Comparison of ENCODE assay signal across 8 mouse cellular contexts in the genomic region with DNA sequence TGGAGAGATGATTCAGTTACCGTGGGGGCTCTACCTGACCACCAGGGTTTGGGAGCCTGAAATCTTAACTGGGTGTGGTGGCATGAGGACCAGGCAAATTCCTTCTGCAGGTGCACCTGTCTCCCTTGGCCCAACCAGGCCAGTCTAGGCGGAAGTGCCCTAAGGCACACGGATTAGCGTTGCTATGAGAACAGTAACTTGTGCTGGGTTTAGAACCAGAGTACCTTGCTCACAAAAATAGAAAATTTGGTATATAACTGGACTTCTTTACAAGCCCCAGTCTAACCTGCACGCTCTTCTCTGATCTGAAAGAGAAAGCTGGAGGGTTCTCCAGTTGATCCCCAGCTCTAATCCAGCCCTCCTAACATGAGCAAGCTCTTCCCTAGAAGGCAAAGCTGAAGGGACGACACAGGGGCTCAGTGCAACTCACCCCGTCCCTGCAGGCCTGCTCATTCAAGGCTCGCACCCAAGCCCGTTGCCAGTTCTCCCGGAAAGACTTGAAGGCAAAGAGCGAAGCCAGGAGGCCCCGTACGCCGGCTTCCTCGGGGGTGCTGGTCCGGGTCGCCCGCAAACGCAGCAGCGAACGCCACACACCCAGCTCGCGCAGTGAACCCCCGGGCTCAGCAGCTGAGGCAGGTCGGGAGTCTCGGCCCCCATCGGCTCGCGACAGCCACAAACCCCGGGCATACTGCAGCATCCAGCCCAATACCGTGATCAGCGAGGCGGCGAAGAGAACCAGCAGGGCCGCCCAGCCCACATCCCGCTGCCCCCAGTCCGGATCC. TPM values are rescaled to one million over a fixed set of nuclear protein-coding genes. Genes with fewer than 3 reads are reported as not detected.
DNase-seq lines count a peak whose midpoint lies in the region; ATAC-seq and TF ChIP-seq lines count a peak whose summit lies in the region.

No protein-coding gene starts in this region.

- H3K4me3 ChIP-seq in gastrocnemius, adult 2 months, result peak overlapping the region; percentile 100
- H3K4me3 ChIP-seq in testis, adult 2 months (ENCODE audit: control insufficient read depth, low read depth, low read length), result peak overlapping the region; percentile 86
- H3K4me3 ChIP-seq in intestine, embryonic 15.5 days (replicated peaks), result peak overlapping the region; percentile 97
- H3K4me3 ChIP-seq in midbrain, embryonic 10.5 days, result peak overlapping the region; percentile 84

- H3K4me2 ChIP-seq in intestine, embryonic 15.5 days (replicated peaks), result peak overlapping the region; percentile 86

- TF ChIP-seq POLR2A in testis, adult 2 months (IDR thresholded peaks at IDR 0.05; ENCODE audit: control insufficient read depth, low read depth, low read length), result no peak

- H3K9ac ChIP-seq in intestine, embryonic 15.5 days, result peak overlapping the region; percentile 83

- H3K36me3 ChIP-seq in testis, adult 2 months (ENCODE audit: control insufficient read depth, insufficient read depth, low read length), result no peaks in the 10 kb centered on the region; the same call in 1 of the 2 replicates
- peaks cover 12% of the 10 kb centered on the region for H3K36me3 ChIP-seq in intestine, embryonic 15.5 days
- peaks cover 34% of the 10 kb centered on the region for H3K36me3 ChIP-seq in midbrain, embryonic 10.5 days

- peak overlapping the region; percentile 93 for H3K27ac ChIP-seq in gastrocnemius, adult 2 months
- H3K27ac ChIP-seq in testis, adult 2 months (ENCODE audit: control insufficient read depth, insufficient read depth, low read depth, low read length), result no peak overlapping the region
- H3K27ac ChIP-seq in intestine, embryonic 15.5 days, result peak overlapping the region; percentile 55
- peak overlapping the region; percentile 83 for H3K27ac ChIP-seq in midbrain, embryonic 10.5 days (replicated peaks)

- H3K27me3 ChIP-seq in testis, adult 2 months (ENCODE audit: control insufficient read depth, insufficient read depth, low read length), result no peaks in the 10 kb centered on the region
- no peaks in the 10 kb centered on the region for H3K27me3 ChIP-seq in intestine, embryonic 15.5 days (replicated peaks)
- H3K27me3 ChIP-seq in midbrain, embryonic 10.5 days (ENCODE audit: low read depth, poor library complexity, severe bottlenecking), result peaks cover 10% of the 10 kb centered on the region; the same call in 1 of the 2 replicates

- 3% methylated on average over 37 of the region's 37 CpGs for WGBS in intestine, embryonic 15.5 days
- 2% methylated on average over 37 of the region's 37 CpGs for WGBS in midbrain, embryonic 10.5 days

- TF ChIP-seq CTCF in gastrocnemius, adult 2 months (IDR thresholded peaks at IDR 0.05), result no peak
- no peak for TF ChIP-seq CTCF in testis, adult 2 months (IDR thresholded peaks at IDR 0.05; ENCODE audit: control insufficient read depth, insufficient read depth, insufficient replicate concordance, low read depth, low read length)

- intact Hi-C loops in gastrocnemius, adult 2 months (cut with DNase I), result no loop called here

- H3K4me1 ChIP-seq in testis, adult 2 months (ENCODE audit: control insufficient read depth, insufficient read depth, low read length), result peaks cover 23% of the 10 kb centered on the region
- H3K4me1 ChIP-seq in intestine, embryonic 15.5 days (replicated peaks), result peaks cover 25% of the 10 kb centered on the region
- peaks cover 39% of the 10 kb centered on the region for H3K4me1 ChIP-seq in midbrain, embryonic 10.5 days

- peak; percentile 28 for ATAC-seq in erythroblast, adult 5-6 weeks (replicated peaks; ENCODE audit: low FRiP score, poor library complexity, severe bottlenecking)
- peak; percentile 1; the same call in 1 of the 2 replicates for ATAC-seq in intestine, embryonic 15.5 days

- no peaks in the 10 kb centered on the region for H3K9me3 ChIP-seq in intestine, embryonic 15.5 days
- H3K9me3 ChIP-seq in midbrain, embryonic 10.5 days (replicated peaks), result no peaks in the 10 kb centered on the region

- DNase-seq in gastrocnemius, adult 2 months, result peak; percentile 56
- DNase-seq in gastrocnemius, adult 18-20 months (ENCODE audit: low spot score), result no peak
- no peak for DNase-seq in testis, postnatal 14 days (ENCODE audit: low spot score)
- peak; percentile 60 for DNase-seq in midbrain, embryonic 10.5 days (ENCODE audit: low spot score)
- peak; percentile 58 for DNase-seq in thymus, postnatal 25 days

RNA-seq across cellular contexts. Expression of gene C2cd2l, which starts 0.8 kb away (rescaled TPM):
- total RNA-seq in gastrocnemius, adult 2 months (2021), result 10 to 100 TPM; 14.9 to 17.8 TPM
- 10 to 100 TPM; 14.1 to 14.8 TPM for total RNA-seq in gastrocnemius, adult 18-20 months (2021)
- 16.4 and 20.7 TPM in 2 replicates for polyA plus RNA-seq in testis, adult 2 months (2012; rRNA removed)
- total RNA-seq in erythroblast, adult 5-6 weeks (2015; ENCODE audit: low replicate concordance), result 13.4 and 16.3 TPM in 2 replicates
- total RNA-seq in erythroblast, adult 5-6 weeks (2017; ENCODE audit: low replicate concordance), result 14.1 and 17.0 TPM in 2 replicates
- polyA plus RNA-seq in intestine, embryonic 15.5 days (2015; fragmentation: Nextera tagmentation; extraction: Ambion mirVana), result 6.8 and 10.6 TPM in 2 replicates
- 8.6 and 10.8 TPM in 2 replicates for polyA plus RNA-seq in midbrain, embryonic 10.5 days (2016; fragmentation: Nextera tagmentation; extraction: Ambion mirVana)

RNA-seq across cellular contexts. Expression of gene Dpagt1, which starts 6.5 kb away (rescaled TPM):
- total RNA-seq in gastrocnemius, adult 2 months (2021), result 10 to 100 TPM; 12.3 to 14.1 TPM
- total RNA-seq in gastrocnemius, adult 18-20 months (2021), result 10 to 100 TPM; 13.2 to 13.4 TPM
- polyA plus RNA-seq in testis, adult 2 months (2012; rRNA removed), result 6.5 and 6.7 TPM in 2 replicates
- total RNA-seq in erythroblast, adult 5-6 weeks (2015; ENCODE audit: low replicate concordance), result 9.2 and 17.1 TPM in 2 replicates
- total RNA-seq in erythroblast, adult 5-6 weeks (2017; ENCODE audit: low replicate concordance), result 4.9 and 5.7 TPM in 2 replicates
- polyA plus RNA-seq in intestine, embryonic 15.5 days (2015; fragmentation: Nextera tagmentation; extraction: Ambion mirVana), result 38.2 and 38.6 TPM in 2 replicates
- 45.6 and 47.5 TPM in 2 replicates for polyA plus RNA-seq in midbrain, embryonic 10.5 days (2016; fragmentation: Nextera tagmentation; extraction: Ambion mirVana)

RNA-seq across cellular contexts. Expression of gene Hinfp, which starts 13.8 kb away (rescaled TPM):
- total RNA-seq in gastrocnemius, adult 2 months (2021), result 1 to 10 TPM; 6.3 to 6.8 TPM
- total RNA-seq in gastrocnemius, adult 18-20 months (2021), result 1 to 10 TPM; 5.2 TPM
- polyA plus RNA-seq in testis, adult 2 months (2012; rRNA removed), result 13.1 and 16.0 TPM in 2 replicates
- 2.5 and 4.6 TPM in 2 replicates for total RNA-seq in erythroblast, adult 5-6 weeks (2015; ENCODE audit: low replicate concordance)
- 8.4 and 14.6 TPM in 2 replicates for total RNA-seq in erythroblast, adult 5-6 weeks (2017; ENCODE audit: low replicate concordance)
- 19.9 and 21.2 TPM in 2 replicates for polyA plus RNA-seq in intestine, embryonic 15.5 days (2015; fragmentation: Nextera tagmentation; extraction: Ambion mirVana)
- polyA plus RNA-seq in midbrain, embryonic 10.5 days (2016; fragmentation: Nextera tagmentation; extraction: Ambion mirVana), result 29.4 and 35.8 TPM in 2 replicates

RNA-seq across cellular contexts. Expression of gene H2afx, which starts 15.2 kb away (rescaled TPM):
- total RNA-seq in gastrocnemius, adult 2 months (2021), result 1 to 10 TPM; 8.4 to 8.7 TPM
- total RNA-seq in gastrocnemius, adult 18-20 months (2021), result 10 to 100 TPM in 1 of 2 experiments, 1 to 10 TPM in 1; 7.8 to 10.4 TPM
- polyA plus RNA-seq in testis, adult 2 months (2012; rRNA removed), result 107 TPM in 2 replicates
- total RNA-seq in erythroblast, adult 5-6 weeks (2015; ENCODE audit: low replicate concordance), result 45.2 and 69.0 TPM in 2 replicates
- total RNA-seq in erythroblast, adult 5-6 weeks (2017; ENCODE audit: low replicate concordance), result 159 and 219 TPM in 2 replicates
- polyA plus RNA-seq in intestine, embryonic 15.5 days (2015; fragmentation: Nextera tagmentation; extraction: Ambion mirVana), result 280 and 298 TPM in 2 replicates
- 531 and 532 TPM in 2 replicates for polyA plus RNA-seq in midbrain, embryonic 10.5 days (2016; fragmentation: Nextera tagmentation; extraction: Ambion mirVana)

RNA-seq across cellular contexts. Expression of gene Hmbs, which starts 24.7 kb away (rescaled TPM):
- total RNA-seq in gastrocnemius, adult 2 months (2021), result 10 to 100 TPM; 21.9 to 29.1 TPM
- 10 to 100 TPM; 20.8 to 24.7 TPM for total RNA-seq in gastrocnemius, adult 18-20 months (2021)
- 18.2 and 19.3 TPM in 2 replicates for polyA plus RNA-seq in testis, adult 2 months (2012; rRNA removed)
- 3,498 and 3,777 TPM in 2 replicates for total RNA-seq in erythroblast, adult 5-6 weeks (2015; ENCODE audit: low replicate concordance)
- 2,796 and 3,284 TPM in 2 replicates for total RNA-seq in erythroblast, adult 5-6 weeks (2017; ENCODE audit: low replicate concordance)
- polyA plus RNA-seq in intestine, embryonic 15.5 days (2015; fragmentation: Nextera tagmentation; extraction: Ambion mirVana), result 128 and 141 TPM in 2 replicates
- polyA plus RNA-seq in midbrain, embryonic 10.5 days (2016; fragmentation: Nextera tagmentation; extraction: Ambion mirVana), result 168 and 189 TPM in 2 replicates

Comparison
In these comparisons a context has a peak if more than half of its experiments do, and no peak if none do; other contexts are left out.
1. DNase-seq: peak in gastrocnemius, adult 2 months (single experiment), midbrain, embryonic 10.5 days (single experiment) and thymus, postnatal 25 days (single experiment); none in gastrocnemius, adult 18-20 months (single experiment) and testis, postnatal 14 days (single experiment).
2. Peak in every context shown above with its lines, with median percentiles within 50 percentile points of each other: H3K4me3 ChIP-seq.